Mouse (Mus musculus) thymus, postnatal 36 days (tissue): ENCODE measurements around the gene Tnfsfm13.

Experiments used
- DNase-seq, 2 experiments: peaks; one replicate each; pipeline ENCODE4 v3.0.0; 2022; ENCODE audit warnings: mixed read lengths in 2 of 2

The Tnfsfm13 gene

GRCm38 (mm10) chr11:69680136-69680855, 15.6 kb downstream of the Tnfsfm13 start:
- no peak for DNase-seq

GRCm38 (mm10) chr11:69679144-69679543, 16.8 kb downstream of the Tnfsfm13 start:
- DNase-seq, result no peak

- peak; percentile 99 to 100 for DNase-seq
Observed at GRCm38 (mm10) chr11:69672211-69672706, 23.6 kb downstream of the Tnfsfm13 start, which contains the start of gene Eif4a1. Gene Eif4a1 (minus strand): TSS chr11:69672423.

- DNase-seq, result no peak
Observed at GRCm38 (mm10) chr11:69671726-69672124, 24.2 kb downstream of the Tnfsfm13 start.

GRCm38 (mm10) chr11:69670786-69671725, 24.8 kb downstream of the Tnfsfm13 start:
- DNase-seq, result peak; percentile 95 to 96

- DNase-seq, result no peak
Observed at GRCm38 (mm10) chr11:69666665-69667005, 29.3 kb downstream of the Tnfsfm13 start.

GRCm38 (mm10) chr11:69665961-69666664, 29.8 kb downstream of the Tnfsfm13 start, which contains the start of gene Cd68:
Gene Cd68 (minus strand): TSS chr11:69666153.
- peak in 1 of 2 experiments; percentile 30 for DNase-seq

GRCm38 (mm10) chr11:69665457-69665960, 30.4 kb downstream of the Tnfsfm13 start:
- peak in 1 of 2 experiments; percentile 21 for DNase-seq

GRCm38 (mm10) chr11:69664841-69665240, 31.1 kb downstream of the Tnfsfm13 start:
- DNase-seq, result no peak

- no peak for DNase-seq
Observed at GRCm38 (mm10) chr11:69663795-69664194, 32.1 kb downstream of the Tnfsfm13 start.

GRCm38 (mm10) chr11:69662967-69663671, 32.8 kb downstream of the Tnfsfm13 start:
- peak in 1 of 2 experiments; percentile 46 for DNase-seq

GRCm38 (mm10) chr11:69662213-69662966, 33.5 kb downstream of the Tnfsfm13 start, which contains the start of gene Mpdu1:
Gene Mpdu1 (minus strand): TSS chr11:69662642.
- peak; percentile 93 to 96 for DNase-seq

GRCm38 (mm10) chr11:69661221-69661881, 34.5 kb downstream of the Tnfsfm13 start:
- no peak for DNase-seq

- DNase-seq, result no peak
Observed at GRCm38 (mm10) chr11:69657462-69657881, 38.4 kb downstream of the Tnfsfm13 start.

- DNase-seq, result peak; percentile 48
Observed at GRCm38 (mm10) chr11:69656617-69657461, 39.1 kb downstream of the Tnfsfm13 start.

GRCm38 (mm10) chr11:69656065-69656455, 39.8 kb downstream of the Tnfsfm13 start:
- DNase-seq, result no peak

GRCm38 (mm10) chr11:69655264-69656064, 40.4 kb downstream of the Tnfsfm13 start, which contains the start of gene Sox15:
Gene Sox15 (plus strand): TSS chr11:69655314.
- peak; percentile 25 to 44 for DNase-seq

- DNase-seq, result no peak
Observed at GRCm38 (mm10) chr11:69654760-69655159, 41.1 kb downstream of the Tnfsfm13 start.
